8 mouse cellular contexts compared by ENCODE assay signal in the genomic region with DNA sequence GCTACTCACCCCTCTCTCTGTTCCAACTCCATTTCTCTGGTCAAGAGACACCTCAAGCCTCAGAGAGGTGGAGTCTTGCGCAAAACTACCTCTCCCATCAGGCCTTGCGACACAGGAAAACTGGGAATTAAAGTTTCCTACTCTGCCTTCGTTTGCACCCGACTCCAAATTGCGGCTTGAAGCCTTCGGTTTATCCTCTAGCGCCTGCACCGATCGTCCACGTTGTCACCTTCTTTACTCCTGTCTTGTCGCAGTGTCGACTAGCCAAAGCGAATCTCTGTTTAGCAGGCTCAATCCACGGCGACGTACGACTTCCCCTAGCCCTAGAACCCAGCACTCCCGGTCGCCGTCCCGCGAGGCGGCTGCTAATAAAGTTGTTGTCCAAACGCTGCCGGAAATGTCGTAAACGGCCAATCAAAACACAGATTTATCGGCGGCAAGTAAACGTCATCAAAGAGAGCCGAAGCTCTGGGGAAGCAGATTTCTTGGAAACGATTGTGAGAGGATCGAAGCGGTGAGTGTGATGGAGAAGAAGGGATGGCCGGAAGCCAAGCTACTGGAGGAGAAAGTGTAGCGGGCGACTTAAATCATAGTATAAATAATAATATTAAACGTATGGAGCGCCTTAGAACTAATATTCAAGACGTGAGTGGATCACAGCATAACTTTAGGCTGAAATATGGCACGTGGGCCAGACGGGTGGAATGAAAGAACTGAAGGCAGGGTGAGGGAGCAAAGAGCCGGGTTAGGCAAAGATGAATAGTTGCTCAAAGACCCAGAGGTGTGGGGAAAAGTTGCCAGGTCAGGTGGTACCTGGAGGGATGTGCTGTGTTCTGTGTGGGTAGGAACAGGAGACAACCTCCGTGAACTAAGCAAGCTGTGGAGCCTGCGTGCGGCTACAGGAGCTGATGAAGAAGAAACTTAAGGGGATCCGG. TPM values are rescaled to one million over a fixed set of nuclear protein-coding genes. Genes with fewer than 3 reads are reported as not detected.
DNase-seq lines count a peak whose midpoint lies in the region; ATAC-seq lines count a peak whose summit lies in the region.

Tfpt (minus strand) TSS at position 387 of the 935 bp plus-strand sequence.
Prpf31 (plus strand) TSS at position 443 of the 935 bp plus-strand sequence.

- H3K4me1 ChIP-seq in forebrain, embryonic 10.5 days, result peaks cover 22% of the 10 kb centered on the region
- H3K4me1 ChIP-seq in heart, embryonic 16.5 days (ENCODE audit: control insufficient read depth, insufficient read depth, low read length), result peaks cover 15% of the 10 kb centered on the region
- peaks cover 25% of the 10 kb centered on the region for H3K4me1 ChIP-seq in liver, embryonic 15.5 days (replicated peaks)
- H3K4me1 ChIP-seq in neural tube, embryonic 12.5 days, result peaks cover 25% of the 10 kb centered on the region

- peak within 1 kb of the TSS; percentile 88 for H3K27ac ChIP-seq in forebrain, embryonic 10.5 days
- H3K27ac ChIP-seq in heart, embryonic 16.5 days (ENCODE audit: low read length), result peak within 1 kb of the TSS; percentile 85
- peak within 1 kb of the TSS; percentile 91 for H3K27ac ChIP-seq in liver, embryonic 15.5 days (replicated peaks)
- peak within 1 kb of the TSS; percentile 6; the same call in 1 of the 2 replicates for H3K27ac ChIP-seq in neural tube, embryonic 12.5 days

- no peaks in the 10 kb centered on the region for H3K27me3 ChIP-seq in forebrain, embryonic 10.5 days (ENCODE audit: poor library complexity, severe bottlenecking)
- no peaks in the 10 kb centered on the region for H3K27me3 ChIP-seq in heart, embryonic 16.5 days (ENCODE audit: control insufficient read depth, insufficient read depth, low read length)
- no peaks in the 10 kb centered on the region for H3K27me3 ChIP-seq in liver, embryonic 15.5 days
- no peaks in the 10 kb centered on the region for H3K27me3 ChIP-seq in neural tube, embryonic 12.5 days (replicated peaks)

- peak; percentile 87 for ATAC-seq in heart, embryonic 16.5 days (replicated peaks; ENCODE audit: extremely low read depth, insufficient read depth, low FRiP score)
- ATAC-seq in liver, embryonic 15.5 days (ENCODE audit: insufficient read depth), result peak; percentile 89
- peak; percentile 89 for ATAC-seq in neural tube, embryonic 12.5 days (ENCODE audit: low FRiP score, low read depth)

- no peaks in the 10 kb centered on the region for H3K9me3 ChIP-seq in forebrain, embryonic 10.5 days
- no peaks in the 10 kb centered on the region for H3K9me3 ChIP-seq in heart, embryonic 16.5 days (replicated peaks; ENCODE audit: control insufficient read depth, low read length)
- H3K9me3 ChIP-seq in liver, embryonic 15.5 days (replicated peaks), result no peaks in the 10 kb centered on the region
- H3K9me3 ChIP-seq in neural tube, embryonic 12.5 days, result no peaks in the 10 kb centered on the region

- H3K4me2 ChIP-seq in heart, embryonic 16.5 days (ENCODE audit: low read depth, low read length), result peak within 1 kb of the TSS; percentile 87
- peak within 1 kb of the TSS; percentile 93 for H3K4me2 ChIP-seq in liver, embryonic 15.5 days
- peak within 1 kb of the TSS; percentile 97 for H3K4me2 ChIP-seq in neural tube, embryonic 12.5 days (replicated peaks)

- H3K9ac ChIP-seq in heart, embryonic 16.5 days (ENCODE audit: low read length), result peak within 1 kb of the TSS; percentile 78
- peak within 1 kb of the TSS; percentile 75 for H3K9ac ChIP-seq in liver, embryonic 15.5 days
- H3K9ac ChIP-seq in neural tube, embryonic 12.5 days, result peak within 1 kb of the TSS; percentile 69

- 1% methylated on average over 47 of the region's 47 CpGs for WGBS in forebrain, embryonic 10.5 days
- WGBS in heart, embryonic 16.5 days, result under 1% methylated on average over 47 of the region's 47 CpGs
- under 1% methylated on average over 47 of the region's 47 CpGs for WGBS in liver, embryonic 15.5 days (ENCODE audit: insufficient replicate concordance)
- WGBS in neural tube, embryonic 12.5 days, result 1% methylated on average over 47 of the region's 47 CpGs

- peaks cover 55% of the 10 kb centered on the region for H3K36me3 ChIP-seq in forebrain, embryonic 10.5 days (replicated peaks)
- peaks cover 10% of the 10 kb centered on the region for H3K36me3 ChIP-seq in heart, embryonic 16.5 days (ENCODE audit: control insufficient read depth, insufficient read depth)
- H3K36me3 ChIP-seq in liver, embryonic 15.5 days (replicated peaks), result peaks cover 43% of the 10 kb centered on the region
- H3K36me3 ChIP-seq in neural tube, embryonic 12.5 days, result peaks cover 42% of the 10 kb centered on the region

- peak within 1 kb of the TSS; percentile 77 for H3K4me3 ChIP-seq in forebrain, embryonic 10.5 days
- H3K4me3 ChIP-seq in heart, embryonic 16.5 days (ENCODE audit: low read length), result peak within 1 kb of the TSS; percentile 75
- H3K4me3 ChIP-seq in liver, embryonic 15.5 days (replicated peaks), result peak within 1 kb of the TSS; percentile 78
- H3K4me3 ChIP-seq in neural tube, embryonic 12.5 days, result peak within 1 kb of the TSS; percentile 65

- peak; percentile 87 to 91 for DNase-seq in CD8-positive naive resting alpha-beta T cell, adult 2 months (ENCODE audit: low read depth in 2 of 2, low spot score in 2 of 2)
- peak; percentile 91 for DNase-seq in c-Kit-positive CD71-negative TER-119-negative erythroid progenitor cells, embryonic 14.5 days (ENCODE audit: low read depth)
- peak; percentile 96 for DNase-seq in forebrain, embryonic 10.5 days (ENCODE audit: extremely low spot score, low spot score)
- DNase-seq in kidney, postnatal 36 days, result peak; percentile 93 to 95
- peak; percentile 98 for DNase-seq in telencephalon, adult 2 months (ENCODE audit: low read depth, low spot score)

RNA-seq across cellular contexts. Expression of gene Tfpt, which starts in this region (rescaled TPM):
- 29.0 and 30.8 TPM in 2 replicates for polyA plus RNA-seq in forebrain, embryonic 10.5 days (2016; fragmentation: Nextera tagmentation; extraction: Ambion mirVana)
- 15.6 and 17.0 TPM in 2 replicates for polyA plus RNA-seq in heart, embryonic 16.5 days (2015; fragmentation: Nextera tagmentation; extraction: Ambion mirVana)
- polyA plus RNA-seq in liver, embryonic 15.5 days (2015; fragmentation: Nextera tagmentation; extraction: Ambion mirVana), result 10.4 and 12.2 TPM in 2 replicates
- polyA plus RNA-seq in neural tube, embryonic 12.5 days (2016; fragmentation: Nextera tagmentation; extraction: Ambion mirVana), result 39.3 and 39.7 TPM in 2 replicates

RNA-seq across cellular contexts. Expression of gene Prpf31, which starts in this region (rescaled TPM):
- 190 and 191 TPM in 2 replicates for polyA plus RNA-seq in forebrain, embryonic 10.5 days (2016; fragmentation: Nextera tagmentation; extraction: Ambion mirVana)
- polyA plus RNA-seq in heart, embryonic 16.5 days (2015; fragmentation: Nextera tagmentation; extraction: Ambion mirVana), result 60.8 and 62.2 TPM in 2 replicates
- 47.0 and 49.1 TPM in 2 replicates for polyA plus RNA-seq in liver, embryonic 15.5 days (2015; fragmentation: Nextera tagmentation; extraction: Ambion mirVana)
- 126 TPM in 2 replicates for polyA plus RNA-seq in neural tube, embryonic 12.5 days (2016; fragmentation: Nextera tagmentation; extraction: Ambion mirVana)

Comparison
In these comparisons a context has a peak if more than half of its experiments do, and no peak if none do; other contexts are left out.
1. Peak in every context shown above with its lines: DNase-seq, ATAC-seq, H3K4me3 ChIP-seq and H3K27ac ChIP-seq.
2. H3K27ac ChIP-seq: peak in every context shown above with its lines; median percentile 91 in liver, embryonic 15.5 days; 88 in forebrain, embryonic 10.5 days; 85 in heart, embryonic 16.5 days; 6 in neural tube, embryonic 12.5 days.